8 mouse cellular contexts compared by ENCODE assay signal in the genomic region with DNA sequence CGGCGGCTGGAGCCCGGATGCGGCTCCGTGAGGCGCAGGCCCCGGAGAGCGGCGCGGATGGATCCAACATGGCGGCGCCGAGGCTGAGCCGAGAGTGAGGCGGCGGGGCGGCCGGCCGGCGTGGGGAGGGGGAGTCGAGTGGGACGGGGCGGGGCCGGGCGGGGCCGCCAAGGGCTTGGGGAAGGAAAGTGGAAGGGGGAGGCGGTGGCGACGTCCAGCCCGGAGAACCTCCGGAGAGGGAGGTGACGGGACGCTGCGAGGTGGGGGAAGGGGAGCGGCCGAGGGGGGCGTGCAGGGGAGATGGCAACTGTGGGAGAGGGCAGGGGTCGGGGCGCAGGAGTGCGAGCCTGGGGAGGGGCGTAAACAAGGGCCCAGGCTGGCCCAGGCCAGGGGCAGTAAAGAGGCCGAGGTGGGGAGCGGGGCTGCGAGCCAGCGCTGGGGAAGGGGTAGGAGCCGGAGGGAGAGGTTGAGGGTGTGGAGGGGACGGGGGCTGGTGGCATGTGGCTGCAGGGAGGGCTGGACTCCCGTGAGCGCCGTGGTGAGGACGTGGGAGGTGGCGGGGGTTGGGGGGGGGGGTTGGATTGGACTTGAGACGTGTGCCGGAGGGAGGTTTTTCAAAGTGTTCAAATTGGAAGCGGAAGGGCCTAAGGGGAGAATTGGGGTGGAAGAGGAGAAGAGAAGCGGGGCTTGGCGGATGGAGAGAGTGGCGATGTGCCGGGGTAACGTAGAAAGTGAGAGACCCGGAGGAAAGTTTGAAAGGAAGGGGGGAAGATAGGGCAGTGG. TPM values are rescaled to one million over a fixed set of nuclear protein-coding genes. Genes with fewer than 3 reads are reported as not detected.
A peak's percentile ranks its signal among the peaks of the same experiment; 100 is the strongest.
DNase-seq lines count a peak whose midpoint lies in the region; ATAC-seq and TF ChIP-seq lines count a peak whose summit lies in the region.

No protein-coding gene starts in this region.

- no peak for TF ChIP-seq POLR2A in kidney, adult 2 months (IDR thresholded peaks at IDR 0.05; ENCODE audit: low read depth, low read length)
- TF ChIP-seq POLR2A in MEL (IDR thresholded peaks at IDR 0.05; ENCODE audit: control insufficient read depth in 1 of 2, insufficient read depth in 1 of 2, low read depth in 1 of 2, low read length in 2 of 2, poor library complexity in 1 of 2) = peak in 1 of 2 experiments; percentile 44; a peak in 1 of 4 replicates

- ATAC-seq in heart, embryonic 15.5 days (replicated peaks; ENCODE audit: insufficient number of reproducible peaks, insufficient read depth, low FRiP score, low read depth) = peak; percentile 89
- peak; percentile 86 for ATAC-seq in midbrain, embryonic 15.5 days (replicated peaks)

- no peak; a peak in 1 of 4 replicates for TF ChIP-seq EP300 in MEL (IDR thresholded peaks at IDR 0.05; ENCODE audit: low read depth in 1 of 2, low read length in 2 of 2)

- peaks cover 12% of the 10 kb centered on the region; the same call in 1 of the 2 replicates for H3K4me1 ChIP-seq in kidney, adult 2 months (ENCODE audit: control insufficient read depth, insufficient read depth, low read length)
- peaks cover 4 to 11% of the 10 kb centered on the region in 2 experiments; a peak in 3 of 4 replicates for H3K4me1 ChIP-seq in MEL (ENCODE audit: control insufficient read depth in 1 of 2, insufficient read depth in 2 of 2, low read length in 2 of 2)
- peaks cover 41% of the 10 kb centered on the region for H3K4me1 ChIP-seq in heart, embryonic 15.5 days (replicated peaks)
- H3K4me1 ChIP-seq in limb, embryonic 10.5 days = peaks cover 31% of the 10 kb centered on the region
- H3K4me1 ChIP-seq in midbrain, embryonic 15.5 days = peaks cover 57% of the 10 kb centered on the region

- no peaks in the 10 kb centered on the region for H3K27me3 ChIP-seq in kidney, adult 2 months (replicated peaks; ENCODE audit: control insufficient read depth, insufficient read depth, low read length)
- H3K27me3 ChIP-seq in MEL (ENCODE audit: control insufficient read depth in 1 of 2, insufficient read depth in 2 of 2, low read length in 2 of 2) = no peaks in the 10 kb centered on the region
- no peaks in the 10 kb centered on the region for H3K27me3 ChIP-seq in heart, embryonic 15.5 days
- H3K27me3 ChIP-seq in limb, embryonic 10.5 days (ENCODE audit: low read depth, poor library complexity, severe bottlenecking) = no peaks in the 10 kb centered on the region
- no peaks in the 10 kb centered on the region for H3K27me3 ChIP-seq in midbrain, embryonic 15.5 days (replicated peaks)

- peaks cover 54% of the 10 kb centered on the region for H3K79me2 ChIP-seq in MEL (ENCODE audit: control insufficient read depth, insufficient read depth, low read length, poor library complexity)

- H3K4me2 ChIP-seq in heart, embryonic 15.5 days = peak overlapping the region; percentile 70
- peak overlapping the region; percentile 64 for H3K4me2 ChIP-seq in midbrain, embryonic 15.5 days

- H3K9me3 ChIP-seq in MEL (replicated peaks; ENCODE audit: insufficient read depth, low read length) = no peaks in the 10 kb centered on the region
- H3K9me3 ChIP-seq in heart, embryonic 15.5 days (replicated peaks) = no peaks in the 10 kb centered on the region
- H3K9me3 ChIP-seq in limb, embryonic 10.5 days (replicated peaks) = no peaks in the 10 kb centered on the region
- H3K9me3 ChIP-seq in midbrain, embryonic 15.5 days = no peaks in the 10 kb centered on the region

- H3K4me3 ChIP-seq in kidney, adult 2 months (ENCODE audit: insufficient read depth, low read depth, low read length) = peak overlapping the region; percentile 74
- H3K4me3 ChIP-seq in MEL (ENCODE audit: control insufficient read depth in 1 of 2, insufficient read depth in 1 of 2, low read depth in 2 of 2, low read length in 2 of 2) = peak overlapping the region; percentile 90 to 93
- peak overlapping the region; percentile 92 for H3K4me3 ChIP-seq in heart, embryonic 15.5 days
- H3K4me3 ChIP-seq in limb, embryonic 10.5 days = peak overlapping the region; percentile 89
- H3K4me3 ChIP-seq in midbrain, embryonic 15.5 days = peak overlapping the region; percentile 93

- DNase-seq in kidney, adult 2 months = no peak
- no peak for DNase-seq in kidney, adult 11 months
- DNase-seq in MEL (ENCODE audit: low read depth, low spot score) = peak; percentile 71
- peak; percentile 88 for DNase-seq in embryo, embryonic 10 days (ENCODE audit: low spot score)
- DNase-seq in limb, embryonic 10.5 days (ENCODE audit: low spot score) = peak; percentile 94
- DNase-seq in thymus, postnatal 25 days = peak; percentile 41

- no peak for TF ChIP-seq CTCF in kidney, adult 2 months (conservative IDR thresholded peaks at IDR 0.05; ENCODE audit: insufficient read depth, insufficient read length, low read depth, low read length)
- no peak for TF ChIP-seq CTCF in MEL (IDR thresholded peaks at IDR 0.05 in 2 of 3, conservative IDR thresholded peaks at IDR 0.05 in 1 of 3; ENCODE audit: control insufficient read depth in 1 of 3, insufficient read depth in 1 of 3, low read depth in 2 of 3, low read length in 3 of 3, poor library complexity in 1 of 3, severe bottlenecking in 1 of 3)

- no peak for TF ChIP-seq RAD21 in MEL (IDR thresholded peaks at IDR 0.05; ENCODE audit: low read depth, low read length)

- peak overlapping the region; percentile 88 for H3K9ac ChIP-seq in MEL (ENCODE audit: control insufficient read depth, low read depth, low read length, poor library complexity, severe bottlenecking)
- peak overlapping the region; percentile 97 for H3K9ac ChIP-seq in heart, embryonic 15.5 days
- H3K9ac ChIP-seq in midbrain, embryonic 15.5 days = peak overlapping the region; percentile 95

- no peaks in the 10 kb centered on the region for H3K36me3 ChIP-seq in kidney, adult 2 months (ENCODE audit: control insufficient read depth, insufficient read depth, low read length)
- peaks cover 0 to 20% of the 10 kb centered on the region in 2 experiments; a peak in 2 of 4 replicates for H3K36me3 ChIP-seq in MEL (ENCODE audit: control insufficient read depth in 1 of 2, insufficient read depth in 2 of 2, low read length in 2 of 2)
- 0 out of 2 replicates have a peak, but pooled peaks cover 3% of the 10 kb centered on the region for H3K36me3 ChIP-seq in heart, embryonic 15.5 days
- H3K36me3 ChIP-seq in limb, embryonic 10.5 days = peaks cover 38% of the 10 kb centered on the region
- no peaks in the 10 kb centered on the region for H3K36me3 ChIP-seq in midbrain, embryonic 15.5 days (replicated peaks)

- WGBS in kidney, adult 2 months = 1% methylated on average over 54 of the region's 61 CpGs
- WGBS in heart, embryonic 15.5 days = 1% methylated on average over 60 of the region's 61 CpGs
- 1% methylated on average over 52 of the region's 61 CpGs for WGBS in limb, embryonic 10.5 days
- WGBS in midbrain, embryonic 15.5 days = 1% methylated on average over 59 of the region's 61 CpGs

- H3K27ac ChIP-seq in kidney, adult 2 months (ENCODE audit: insufficient read depth, low read depth, low read length) = peak overlapping the region; percentile 39
- H3K27ac ChIP-seq in MEL (ENCODE audit: control insufficient read depth, low read depth, low read length) = peak overlapping the region; percentile 71
- peak overlapping the region; percentile 100 for H3K27ac ChIP-seq in heart, embryonic 15.5 days
- H3K27ac ChIP-seq in limb, embryonic 10.5 days = peak overlapping the region; percentile 99
- peak overlapping the region; percentile 99 for H3K27ac ChIP-seq in midbrain, embryonic 15.5 days

RNA-seq across cellular contexts. Expression of a gene that starts 0.7 kb away (rescaled TPM):
- polyA plus RNA-seq in kidney, adult 2 months (2012; rRNA removed) = 46.7 and 48.6 TPM in 2 replicates
- 24.9 and 28.7 TPM in 2 replicates for total RNA-seq in MEL (2012; rRNA removed)
- 10 to 100 TPM in 1 of 2 experiments, not detected in 1; 44.9 TPM for polyA plus RNA-seq in MEL (2012; ENCODE audit: insufficient read depth in 1 of 2, insufficient read length in 2 of 2, low read depth in 1 of 2, low replicate concordance in 2 of 2, missing spikeins in 1 of 2)
- polyA plus RNA-seq in heart, embryonic 15.5 days (2015; fragmentation: Nextera tagmentation; extraction: Ambion mirVana) = 33.9 and 37.7 TPM in 2 replicates
- polyA plus RNA-seq in limb, embryonic 10.5 days (2016; fragmentation: Nextera tagmentation; extraction: Ambion mirVana) = 44.3 and 50.5 TPM in 2 replicates
- 52.9 and 53.5 TPM in 2 replicates for polyA plus RNA-seq in midbrain, embryonic 15.5 days (2015; fragmentation: Nextera tagmentation; extraction: Ambion mirVana)

RNA-seq across cellular contexts. Expression of a gene that starts 15.8 kb away (rescaled TPM):
- polyA plus RNA-seq in kidney, adult 2 months (2012; rRNA removed) = 207 and 209 TPM in 2 replicates
- total RNA-seq in MEL (2012; rRNA removed) = 17.9 and 20.0 TPM in 2 replicates
- 10 to 100 TPM in 1 of 2 experiments, not detected in 1; 26.3 TPM for polyA plus RNA-seq in MEL (2012; ENCODE audit: insufficient read depth in 1 of 2, insufficient read length in 2 of 2, low read depth in 1 of 2, low replicate concordance in 2 of 2, missing spikeins in 1 of 2)
- 31.2 and 33.2 TPM in 2 replicates for polyA plus RNA-seq in heart, embryonic 15.5 days (2015; fragmentation: Nextera tagmentation; extraction: Ambion mirVana)
- polyA plus RNA-seq in limb, embryonic 10.5 days (2016; fragmentation: Nextera tagmentation; extraction: Ambion mirVana) = 32.8 and 36.3 TPM in 2 replicates
- polyA plus RNA-seq in midbrain, embryonic 15.5 days (2015; fragmentation: Nextera tagmentation; extraction: Ambion mirVana) = 52.2 and 54.2 TPM in 2 replicates

RNA-seq across cellular contexts. Expression of a gene that starts 15.8 kb away (rescaled TPM):
- 17.1 and 37.0 TPM in 2 replicates for polyA plus RNA-seq in kidney, adult 2 months (2012; rRNA removed)
- 33.8 and 36.2 TPM in 2 replicates for total RNA-seq in MEL (2012; rRNA removed)
- 100 to 1,000 TPM in 1 of 2 experiments, not detected in 1; 329 TPM for polyA plus RNA-seq in MEL (2012; ENCODE audit: insufficient read depth in 1 of 2, insufficient read length in 2 of 2, low read depth in 1 of 2, low replicate concordance in 2 of 2, missing spikeins in 1 of 2)
- 77.2 and 91.0 TPM in 2 replicates for polyA plus RNA-seq in heart, embryonic 15.5 days (2015; fragmentation: Nextera tagmentation; extraction: Ambion mirVana)
- 149 TPM in 2 replicates for polyA plus RNA-seq in limb, embryonic 10.5 days (2016; fragmentation: Nextera tagmentation; extraction: Ambion mirVana)
- polyA plus RNA-seq in midbrain, embryonic 15.5 days (2015; fragmentation: Nextera tagmentation; extraction: Ambion mirVana) = 146 and 150 TPM in 2 replicates

RNA-seq across cellular contexts. Expression of a gene that starts 31.0 kb away (rescaled TPM):
- polyA plus RNA-seq in kidney, adult 2 months (2012; rRNA removed) = 6.9 and 7.1 TPM in 2 replicates
- total RNA-seq in MEL (2012; rRNA removed) = 0.08 and 0.10 TPM in 2 replicates
- polyA plus RNA-seq in MEL (2012; ENCODE audit: insufficient read depth in 1 of 2, insufficient read length in 2 of 2, low read depth in 1 of 2, low replicate concordance in 2 of 2, missing spikeins in 1 of 2) = not detected
- polyA plus RNA-seq in heart, embryonic 15.5 days (2015; fragmentation: Nextera tagmentation; extraction: Ambion mirVana) = 0.63 and 0.75 TPM in 2 replicates
- polyA plus RNA-seq in limb, embryonic 10.5 days (2016; fragmentation: Nextera tagmentation; extraction: Ambion mirVana) = 1.6 and 2.4 TPM in 2 replicates
- 3.3 and 4.5 TPM in 2 replicates for polyA plus RNA-seq in midbrain, embryonic 15.5 days (2015; fragmentation: Nextera tagmentation; extraction: Ambion mirVana)

RNA-seq across cellular contexts. Expression of a gene that starts 34.8 kb away (rescaled TPM):
- polyA plus RNA-seq in kidney, adult 2 months (2012; rRNA removed) = 43.1 and 59.5 TPM in 2 replicates
- 100 and 101 TPM in 2 replicates for total RNA-seq in MEL (2012; rRNA removed)
- 100 to 1,000 TPM in 1 of 2 experiments, 10 to 100 TPM in 1; 71.0 to 408 TPM for polyA plus RNA-seq in MEL (2012; ENCODE audit: insufficient read depth in 1 of 2, insufficient read length in 2 of 2, low read depth in 1 of 2, low replicate concordance in 2 of 2, missing spikeins in 1 of 2)
- polyA plus RNA-seq in heart, embryonic 15.5 days (2015; fragmentation: Nextera tagmentation; extraction: Ambion mirVana) = 83.6 and 85.0 TPM in 2 replicates
- 99.6 and 101 TPM in 2 replicates for polyA plus RNA-seq in limb, embryonic 10.5 days (2016; fragmentation: Nextera tagmentation; extraction: Ambion mirVana)
- polyA plus RNA-seq in midbrain, embryonic 15.5 days (2015; fragmentation: Nextera tagmentation; extraction: Ambion mirVana) = 99.7 and 102 TPM in 2 replicates

Comparison
In these comparisons a context has a peak if more than half of its experiments do, and no peak if none do; other contexts are left out.
1. DNase-seq: peak in MEL (single experiment), embryo, embryonic 10 days (single experiment), limb, embryonic 10.5 days (single experiment) and thymus, postnatal 25 days (single experiment); none in kidney, adult 2 months (single experiment) and kidney, adult 11 months (single experiment).
2. H3K27ac ChIP-seq: peak in every context shown above with its lines; median percentile 100 in heart, embryonic 15.5 days; 99 in limb, embryonic 10.5 days; 99 in midbrain, embryonic 15.5 days; 71 in MEL; 39 in kidney, adult 2 months.
3. Peak in every context shown above with its lines, with median percentiles within 50 percentile points of each other: H3K4me3 ChIP-seq and H3K9ac ChIP-seq.